Mouse (Mus musculus) kidney, postnatal 4 days (tissue): ENCODE measurements at regions not wholly inside any gene's neighbourhood (a gene's known extent, or its start where the extent isn't known, plus 50 kb on each side); places are given as distances from the start of the nearest gene placed in this dataset.

Experiments used
- DNase-seq, 2 experiments: peaks; one replicate each; pipeline ENCODE4 v3.0.0; 2021; ENCODE audit warnings: mixed read lengths in 2 of 2

DNA sequence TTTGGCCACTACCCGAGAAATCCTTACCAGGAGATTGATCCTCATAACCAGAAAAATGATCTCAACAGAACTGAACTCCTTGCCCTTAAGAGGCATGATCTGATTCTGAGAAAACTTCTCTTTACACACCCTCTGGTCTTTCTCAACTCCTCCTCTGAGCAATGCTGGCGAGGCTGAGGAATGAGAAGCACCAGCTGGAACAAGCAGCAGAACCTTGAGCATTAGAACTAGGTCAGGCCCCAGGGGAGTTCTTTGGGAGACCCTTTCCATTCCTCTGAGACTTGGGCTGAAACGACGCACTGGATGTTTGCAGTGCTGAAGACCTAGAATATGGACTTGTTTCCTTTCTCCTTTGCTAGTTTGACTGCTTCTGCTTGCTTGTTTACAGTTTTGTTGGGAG lies 224.6 kb upstream of the Ar start:
- DNase-seq = peak; percentile 14 to 37

DNA sequence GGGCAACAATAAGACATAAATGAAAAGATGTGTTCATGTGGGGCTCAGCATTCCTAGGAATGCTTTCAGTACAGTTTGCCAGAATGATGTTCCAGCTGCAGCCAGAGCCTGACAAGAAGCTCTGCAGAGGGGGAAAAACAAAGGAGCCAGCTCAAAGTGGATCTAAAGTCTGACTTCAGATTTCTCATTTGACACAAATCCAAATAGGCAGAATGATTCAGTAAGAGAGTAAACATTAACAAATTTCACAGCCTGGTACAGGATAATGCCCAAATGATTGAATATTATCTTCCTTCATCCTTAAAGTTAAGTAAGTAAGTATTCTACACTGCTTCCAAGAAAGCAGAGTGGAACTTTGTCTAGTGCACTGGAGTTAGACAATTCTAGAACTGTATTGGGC lies 224.2 kb upstream of the Ar start:
- DNase-seq = no peak

DNA sequence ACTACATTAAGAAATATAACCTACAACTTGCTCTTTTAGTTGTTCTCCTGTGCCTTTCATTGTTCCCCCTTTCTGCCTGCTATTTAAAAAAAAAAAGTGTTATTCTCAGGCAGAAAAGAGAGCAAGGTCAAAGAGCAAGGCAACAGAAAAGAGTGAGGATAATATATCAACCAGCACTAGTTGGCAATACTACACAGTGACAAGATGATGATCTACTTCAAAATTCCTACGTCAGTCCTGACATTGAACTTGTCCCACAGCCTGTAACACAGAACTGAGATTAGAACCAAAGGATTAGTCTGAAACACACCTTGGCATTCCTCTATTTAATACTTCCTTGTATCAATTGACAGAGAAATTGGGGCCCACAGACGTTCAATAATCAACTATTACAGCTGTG lies 222.8 kb upstream of the Ar start:
- no peak for DNase-seq
